Mouse (Mus musculus) myocyte (in vitro differentiated cells): Measurements from ENCODE around the gene Olfr1104. TPM values are rescaled to one million over a fixed set of nuclear protein-coding genes. Genes with fewer than 3 reads are reported as not detected.

ENCODE experiments used
- H3K27me3 ChIP-seq: one replicate; pipeline ENCODE4 v1.6.1; 2011; ENCODE audit not compliant: control insufficient read depth, insufficient read depth, insufficient read length
- H3K36me3 ChIP-seq: one replicate; pipeline ENCODE4 v1.6.1; 2011; ENCODE audit not compliant: control insufficient read depth, insufficient read depth
- H3K4me2 ChIP-seq: one replicate; pipeline ENCODE4 v1.6.1; 2011; ENCODE audit warnings: low read depth, control low read depth
- H3K4me3 ChIP-seq: one replicate; pipeline ENCODE4 v1.5.1; 2011; ENCODE audit warnings: mild to moderate bottlenecking, control low read depth, moderate library complexity
- H3K79me2 ChIP-seq: one replicate; pipeline ENCODE4 v1.6.1; 2011; ENCODE audit not compliant: control insufficient read depth, insufficient read depth
- H3ac ChIP-seq: one replicate; pipeline ENCODE4 v1.6.1; 2011; ENCODE audit not compliant: control insufficient read depth, insufficient read length
- CEBPB ChIP-seq: IDR thresholded peaks from 2 replicates; pipeline ENCODE4 v1.6.1; 2011; ENCODE audit warnings: mild to moderate bottlenecking, moderate library complexity; ENCODE audit not compliant: poor library complexity, insufficient read depth, severe bottlenecking
- E2F4 ChIP-seq: IDR thresholded peaks from one replicate; pipeline ENCODE4 v1.6.1; 2011; ENCODE audit warnings: mild to moderate bottlenecking, control low read depth, moderate library complexity; ENCODE audit not compliant: insufficient read depth
- MAX ChIP-seq: IDR thresholded peaks from one replicate; pipeline ENCODE4 v1.6.1; 2011; ENCODE audit warnings: low read depth, mild to moderate bottlenecking, control low read depth
- MYOD1 ChIP-seq, 3 experiments: IDR thresholded peaks; one replicate each; pipeline ENCODE4 v1.6.1; 2011; ENCODE audit warnings: control low read depth in 2 of 3, low read depth in 2 of 3, mild to moderate bottlenecking in 2 of 3, moderate library complexity in 1 of 3; ENCODE audit not compliant: insufficient read length in 2 of 3, control insufficient read depth in 1 of 3
- MYOG ChIP-seq, 3 experiments: IDR thresholded peaks; one replicate each; pipeline ENCODE4 v1.6.1; 2011; ENCODE audit warnings: control low read depth in 2 of 3, low read depth in 2 of 3, mild to moderate bottlenecking in 2 of 3; ENCODE audit not compliant: insufficient read length in 2 of 3, control insufficient read depth in 1 of 3, insufficient read depth in 1 of 3
- POLR2A ChIP-seq: IDR thresholded peaks from one replicate; pipeline ENCODE4 v1.6.1; 2011; ENCODE audit warnings: low read depth, mild to moderate bottlenecking, control low read depth, moderate library complexity; ENCODE audit not compliant: insufficient read length
- POLR2AphosphoS2 ChIP-seq: IDR thresholded peaks from one replicate; pipeline ENCODE4 v1.6.1; 2011; ENCODE audit warnings: low read depth, control low read depth; ENCODE audit not compliant: insufficient read length
- REST ChIP-seq: IDR thresholded peaks from one replicate; pipeline ENCODE4 v1.6.1; 2011; ENCODE audit warnings: mild to moderate bottlenecking, control low read depth, moderate library complexity; ENCODE audit not compliant: insufficient read depth, insufficient read length
- SRF ChIP-seq: IDR thresholded peaks from one replicate; pipeline ENCODE4 v1.6.1; 2011; ENCODE audit warnings: low read depth; ENCODE audit not compliant: control insufficient read depth, insufficient read length
- TCF12 ChIP-seq: IDR thresholded peaks from one replicate; pipeline ENCODE4 v1.6.1; 2011; ENCODE audit warnings: mild to moderate bottlenecking, control low read depth; ENCODE audit not compliant: poor library complexity, insufficient read depth, severe bottlenecking
- TCF3 ChIP-seq: IDR thresholded peaks from one replicate; pipeline ENCODE4 v1.6.1; 2011; ENCODE audit warnings: low read depth, control low read depth; ENCODE audit not compliant: insufficient read length
- USF1 ChIP-seq: IDR thresholded peaks from one replicate; pipeline ENCODE4 v1.6.1; 2011; ENCODE audit warnings: low read depth, mild to moderate bottlenecking, control low read depth, moderate library complexity
- polyA plus RNA-seq: library from polyadenylated mRNA; unstranded; fragments of >200 nt; fragmentation: generic; extraction: Trizol; gene quantifications from one replicate; pipeline ENCODE4 v1.2.1, GENCODE M21; 2012; ENCODE audit warnings: missing spikeins

Gene Olfr1104
- polyA plus RNA-seq, 1 experiment = not detected

DNA sequence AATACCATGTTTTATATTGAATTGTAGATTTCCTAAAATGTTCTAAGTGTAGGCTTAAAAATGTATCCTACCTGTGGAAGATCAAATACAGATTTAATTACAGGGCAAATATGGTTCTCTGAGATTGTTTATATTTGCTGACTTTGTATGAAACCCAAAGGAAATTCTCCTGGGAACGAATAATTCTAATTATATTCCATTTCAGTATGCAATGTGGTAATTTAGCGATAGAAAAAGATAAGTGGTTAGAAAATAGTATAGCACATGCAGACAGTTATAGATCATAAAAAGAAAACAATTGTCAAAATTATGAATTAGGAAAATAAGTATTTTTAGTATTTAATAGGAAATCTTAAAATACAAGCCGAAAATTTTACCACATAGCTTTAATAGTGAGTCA is 35.8 kb downstream of the Olfr1104 start, which contains the start of gene Olfr1101:
Gene Olfr1101, minus strand, starts transcription at position 101 of the 400 bp plus-strand sequence.
- Histone ChIP-seq H3K4me2 (no peak within 1 kb of the TSS), H3K36me3 (no peaks in the 10 kb centered on the region), H3K79me2 (no peaks in the 10 kb centered on the region), H3ac (no peak within 1 kb of the TSS), H3K4me3 (no peak within 1 kb of the TSS), H3K27me3 (no peaks in the 10 kb centered on the region)
- TF ChIP-seq TCF12 = no peak
- no peak for TF ChIP-seq TCF3
- TF ChIP-seq USF1 = no peak
- TF ChIP-seq MAX = no peak
- no peak for TF ChIP-seq REST
- TF ChIP-seq POLR2A = no peak
- TF ChIP-seq E2F4 = no peak
- no peak for TF ChIP-seq MYOG (IDR thresholded peaks at IDR 0.05; ENCODE audit: control insufficient read depth in 1 of 3, insufficient read depth in 1 of 3, insufficient read length in 2 of 3, low read depth in 2 of 3)
- TF ChIP-seq MYOD1 (IDR thresholded peaks at IDR 0.05; ENCODE audit: control insufficient read depth in 1 of 3, insufficient read length in 2 of 3, low read depth in 2 of 3) = no peak
- TF ChIP-seq POLR2AphosphoS2 = no peak
- no peak for TF ChIP-seq CEBPB
- TF ChIP-seq SRF = no peak

DNA sequence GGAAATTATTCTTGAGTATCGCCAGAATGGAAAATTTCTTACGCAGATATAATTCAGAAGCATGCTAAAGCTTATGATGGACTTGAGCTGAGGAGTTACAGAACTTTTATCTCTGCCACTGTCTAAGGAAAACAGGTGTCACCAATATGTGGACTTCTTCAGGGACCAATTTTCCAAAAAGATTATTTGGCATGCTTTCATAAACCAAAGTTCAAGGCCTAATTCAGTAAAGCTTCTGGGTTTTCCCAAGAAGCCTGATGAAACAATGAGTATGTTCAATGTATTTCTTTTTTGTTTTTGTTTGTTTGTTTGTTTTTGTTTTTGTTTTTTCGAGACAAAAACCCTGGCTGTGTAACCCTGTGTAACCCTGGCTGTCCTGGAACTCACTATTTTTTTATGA is 47.0 kb downstream of the Olfr1104 start, which contains the start of gene Olfr1100:
Gene Olfr1100, minus strand, starts transcription at position 101 of the 400 bp plus-strand sequence.
- no peak for TF ChIP-seq POLR2AphosphoS2
- TF ChIP-seq TCF12 = no peak
- TF ChIP-seq REST = no peak
- no peak for TF ChIP-seq TCF3
- no peak for TF ChIP-seq E2F4
- TF ChIP-seq MYOG (IDR thresholded peaks at IDR 0.05; ENCODE audit: control insufficient read depth in 1 of 3, insufficient read depth in 1 of 3, insufficient read length in 2 of 3, low read depth in 2 of 3) = no peak
- TF ChIP-seq MAX = no peak
- no peak for TF ChIP-seq CEBPB
- TF ChIP-seq MYOD1 (IDR thresholded peaks at IDR 0.05; ENCODE audit: control insufficient read depth in 1 of 3, insufficient read length in 2 of 3, low read depth in 2 of 3) = no peak
- no peak for TF ChIP-seq POLR2A
- no peak for TF ChIP-seq SRF
- TF ChIP-seq USF1 = no peak
- Histone ChIP-seq H3ac (no peak within 1 kb of the TSS), H3K4me2 (no peak within 1 kb of the TSS), H3K27me3 (no peaks in the 10 kb centered on the region), H3K4me3 (no peak within 1 kb of the TSS), H3K36me3 (no peaks in the 10 kb centered on the region), H3K79me2 (no peaks in the 10 kb centered on the region)

Other genes starting within 250 kb of the Olfr1104 start
- not detected for gene Olfr1093, start 244.6 kb downstream of the Olfr1104 start, polyA plus RNA-seq
- not detected for gene Olfr141, start 217.1 kb downstream of the Olfr1104 start, polyA plus RNA-seq
- not detected for gene Olfr1094, start 202.4 kb downstream of the Olfr1104 start, polyA plus RNA-seq
- gene Olfr1095, start 175.4 kb downstream of the Olfr1104 start, polyA plus RNA-seq = not detected
- not detected for gene Gm13723, start 152.3 kb downstream of the Olfr1104 start, polyA plus RNA-seq
- gene Olfr1097, start 134.9 kb downstream of the Olfr1104 start, polyA plus RNA-seq = not detected
- gene Olfr1098, start 102.5 kb downstream of the Olfr1104 start, polyA plus RNA-seq = not detected
- not detected for gene Olfr1099, start 66.4 kb downstream of the Olfr1104 start, polyA plus RNA-seq
- not detected for gene Olfr1100, start 47.1 kb downstream of the Olfr1104 start, polyA plus RNA-seq
- gene Olfr1101, start 35.9 kb downstream of the Olfr1104 start, polyA plus RNA-seq = not detected
- gene Olfr1102, start 28.7 kb downstream of the Olfr1104 start, polyA plus RNA-seq = not detected
- gene Olfr1105, start 9.5 kb upstream of the Olfr1104 start, polyA plus RNA-seq = not detected
- gene Olfr1106, start 25.2 kb upstream of the Olfr1104 start, polyA plus RNA-seq = not detected
- gene Olfr1107, start 48.7 kb upstream of the Olfr1104 start, polyA plus RNA-seq = not detected
- gene Olfr1109, start 68.9 kb upstream of the Olfr1104 start, polyA plus RNA-seq = not detected
- gene Olfr259, start 87.5 kb upstream of the Olfr1104 start, polyA plus RNA-seq = not detected
- not detected for gene Olfr1110, start 113.2 kb upstream of the Olfr1104 start, polyA plus RNA-seq
- not detected for gene Olfr1111, start 125.5 kb upstream of the Olfr1104 start, polyA plus RNA-seq
- gene Olfr1112, start 160.7 kb upstream of the Olfr1104 start, polyA plus RNA-seq = not detected
- not detected for gene Olfr1113, start 181.9 kb upstream of the Olfr1104 start, polyA plus RNA-seq
- not detected for gene Olfr1115, start 220.9 kb upstream of the Olfr1104 start, polyA plus RNA-seq
- gene Olfr1116, start 240.5 kb upstream of the Olfr1104 start, polyA plus RNA-seq = not detected